Mouse (Mus musculus): ENCODE data around the gene Atp2b1. TPM values are rescaled to one million over a fixed set of nuclear protein-coding genes. Genes with fewer than 3 reads are reported as not detected.
"Not testable (repeated sequence)": the region's sequence is repeated elsewhere in the genome, so short reads cannot be mapped to it uniquely, and the experiment has no call there.

The Atp2b1 gene
- total RNA-seq, 2 experiments from 2014 or later, result 67.8 to 71.3 TPM

- no peak for DNase-seq (ENCODE audit: low spot score)
- intact Hi-C loops (cut with DNase I), result no loop called here
These were observed 44.5 kb downstream of the Atp2b1 start for GRCm38 (mm10) chr10:98958752-98959151.

GRCm38 (mm10) chr10:98959385-98959784 is 45.2 kb downstream of the Atp2b1 start:
- intact Hi-C loops (cut with DNase I), result no loop called here
- DNase-seq (ENCODE audit: low spot score), result no peak

GRCm38 (mm10) chr10:98960911-98961310 is 46.7 kb downstream of the Atp2b1 start:
- DNase-seq (ENCODE audit: low spot score), result no peak
- intact Hi-C loops (cut with DNase I), result no loop called here

GRCm38 (mm10) chr10:98962092-98962491 is 47.9 kb downstream of the Atp2b1 start:
- no peak for DNase-seq (ENCODE audit: low spot score)
- intact Hi-C loops (cut with DNase I), result no loop called here

GRCm38 (mm10) chr10:98966407-98967215 is 52.4 kb downstream of the Atp2b1 start:
- intact Hi-C loops (cut with DNase I), result no loop called here
- DNase-seq (ENCODE audit: low spot score), result no peak

GRCm38 (mm10) chr10:98967240-98967891 is 53.2 kb downstream of the Atp2b1 start:
- intact Hi-C loops (cut with DNase I), result no loop called here
- no peak for DNase-seq (ENCODE audit: low spot score)

- intact Hi-C loops (cut with DNase I), result loop anchor here (5.0 kb wide), 1 partner anchor 54 kb away; no protein-coding TSS in a partner anchor
- DNase-seq (ENCODE audit: low spot score), result no peak
These were observed 56.7 kb downstream of the Atp2b1 start for GRCm38 (mm10) chr10:98970917-98971316.

GRCm38 (mm10) chr10:98972359-98972758 is 58.2 kb downstream of the Atp2b1 start:
- intact Hi-C loops (cut with DNase I), result loop anchor here (5.0 kb wide), 1 partner anchor 55 kb away; no protein-coding TSS in a partner anchor
- DNase-seq (ENCODE audit: low spot score), result no peak

- intact Hi-C loops (cut with DNase I), result loop anchor here (5.0 kb wide), 1 partner anchor 56 kb away; no protein-coding TSS in a partner anchor
These were observed 58.9 kb downstream of the Atp2b1 start for GRCm38 (mm10) chr10:98972912-98973605.

GRCm38 (mm10) chr10:98974645-98975044 is 60.4 kb downstream of the Atp2b1 start:
- intact Hi-C loops (cut with DNase I), result loop anchor here (5.0 kb wide), 1 partner anchor 57 kb away; no protein-coding TSS in a partner anchor
- DNase-seq (ENCODE audit: low spot score), result no peak

More at GRCm38 (mm10) chr10:98972912-98973605, 58.9 kb downstream of the Atp2b1 start:
- no peak for DNase-seq (ENCODE audit: low spot score)

- no peak for DNase-seq (ENCODE audit: low spot score)
- intact Hi-C loops (cut with DNase I), result no loop called here
These were observed 61.4 kb downstream of the Atp2b1 start for GRCm38 (mm10) chr10:98975611-98976010.

- intact Hi-C loops (cut with DNase I), result no loop called here
- no peak for DNase-seq (ENCODE audit: low spot score)
These were observed 62.8 kb downstream of the Atp2b1 start for GRCm38 (mm10) chr10:98976877-98977494.

GRCm38 (mm10) chr10:98978766-98979165 is 64.6 kb downstream of the Atp2b1 start:
- intact Hi-C loops (cut with DNase I), result no loop called here
- no peak for DNase-seq (ENCODE audit: low spot score)

GRCm38 (mm10) chr10:98979296-98979695 is 65.1 kb downstream of the Atp2b1 start:
- no peak for DNase-seq (ENCODE audit: low spot score)
- intact Hi-C loops (cut with DNase I), result no loop called here

GRCm38 (mm10) chr10:98979951-98980350 is 65.7 kb downstream of the Atp2b1 start:
- intact Hi-C loops (cut with DNase I), result no loop called here
- DNase-seq (ENCODE audit: low spot score), result no peak

GRCm38 (mm10) chr10:98991964-98992363 is 77.8 kb downstream of the Atp2b1 start:
- no peak for DNase-seq (ENCODE audit: low spot score)
- intact Hi-C loops (cut with DNase I), result no loop called here

- no peak for DNase-seq (ENCODE audit: low spot score)
- intact Hi-C loops (cut with DNase I), result no loop called here
These were observed 79.0 kb downstream of the Atp2b1 start for GRCm38 (mm10) chr10:98993186-98993585.

- intact Hi-C loops (cut with DNase I), result loop anchor here (5.0 kb wide), 1 partner anchor 78 kb away; no protein-coding TSS in a partner anchor
- not testable (repeated sequence) for DNase-seq (ENCODE audit: low spot score)
These were observed 81.0 kb downstream of the Atp2b1 start for GRCm38 (mm10) chr10:98995016-98995747.

GRCm38 (mm10) chr10:99004866-99005265 is 90.7 kb downstream of the Atp2b1 start:
- intact Hi-C loops (cut with DNase I), result loop anchor here (5.0 kb wide), 1 partner anchor 513 kb away; no protein-coding TSS in a partner anchor
- DNase-seq (ENCODE audit: low spot score), result no peak
